Mouse (Mus musculus) heart, adult 2 months (tissue): ENCODE results near the gene Afdn.

Source experiments
- CTCF ChIP-seq: fragments of 200-600 bp; IDR thresholded peaks from 2 replicates; pipeline ENCODE4 v1.8.1; 2022; ENCODE audit warnings: antibody characterized with exemption, mild to moderate bottlenecking, moderate library complexity
- EP300 ChIP-seq: fragments of 200-500 bp; IDR thresholded peaks from 2 replicates; pipeline ENCODE4 v1.6.1; 2011; ENCODE audit warnings: low read depth, low read length, control low read depth; ENCODE audit not compliant: insufficient read depth

GRCm38 (mm10) chr17:13745373-13745772, 15.0 kb upstream of the Afdn start:
- TF ChIP-seq CTCF (no peak), EP300 (no peak)
